Mouse (Mus musculus): ENCODE measurements around the gene Olfr1414. TPM values are rescaled to one million over a fixed set of nuclear protein-coding genes. Genes with fewer than 3 reads are reported as not detected.
A peak's percentile ranks its signal among the peaks of the same experiment; 100 is the strongest.

Olfr1414 gene
- polyA plus RNA-seq, 1 experiment from 2014 or later, result not detected

DNA sequence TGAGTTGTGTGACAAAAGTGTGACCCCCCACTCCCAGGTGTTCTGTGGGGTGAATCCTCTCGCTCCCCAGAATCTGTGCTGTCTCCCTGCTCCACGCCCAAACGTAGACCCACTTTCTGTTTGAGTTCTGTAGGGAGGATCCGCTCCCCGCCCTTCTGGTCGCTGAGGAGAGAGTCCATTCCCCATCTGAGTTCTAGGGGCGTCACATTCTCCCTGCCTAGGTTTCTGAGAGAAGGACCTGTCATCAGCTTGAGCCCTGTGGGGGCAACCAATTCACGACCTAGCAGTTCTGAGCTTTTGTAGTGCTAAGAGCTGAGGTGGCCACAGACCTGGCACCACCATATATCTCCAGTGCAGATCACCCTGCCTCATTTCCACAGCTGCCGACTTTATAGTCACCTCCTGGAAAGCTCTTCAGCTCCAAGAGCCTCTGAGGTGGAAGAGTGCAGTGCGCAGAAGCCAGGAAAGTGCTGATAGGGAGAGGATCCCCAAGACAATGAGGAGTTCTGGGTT lies 44.3 kb downstream of the Olfr1414 start:
- ChIA-PET POLR2A (interaction anchor here (0.6 to 0.7 kb wide), 2 partner anchors 194 to 318 kb away, joined by 3 to 4 read pairs; no protein-coding TSS in a partner anchor), CTCF (interaction anchor here (1.0 kb wide), 1 partner anchor 10 kb away, joined by 3 read pairs; no protein-coding TSS in a partner anchor)
- ATAC-seq, result no peak
- no peak for TF ChIP-seq CTCF (IDR thresholded peaks at IDR 0.05)
- peaks cover 26% of the 10 kb centered on the region for H3K27me3 ChIP-seq
- no peak for DNase-seq (ENCODE audit: low read depth, low spot score)
- in situ Hi-C loops (cut with MboI; ENCODE audit: low pct_unique_long_range_greater_than_20kb), result no loop called here

DNA sequence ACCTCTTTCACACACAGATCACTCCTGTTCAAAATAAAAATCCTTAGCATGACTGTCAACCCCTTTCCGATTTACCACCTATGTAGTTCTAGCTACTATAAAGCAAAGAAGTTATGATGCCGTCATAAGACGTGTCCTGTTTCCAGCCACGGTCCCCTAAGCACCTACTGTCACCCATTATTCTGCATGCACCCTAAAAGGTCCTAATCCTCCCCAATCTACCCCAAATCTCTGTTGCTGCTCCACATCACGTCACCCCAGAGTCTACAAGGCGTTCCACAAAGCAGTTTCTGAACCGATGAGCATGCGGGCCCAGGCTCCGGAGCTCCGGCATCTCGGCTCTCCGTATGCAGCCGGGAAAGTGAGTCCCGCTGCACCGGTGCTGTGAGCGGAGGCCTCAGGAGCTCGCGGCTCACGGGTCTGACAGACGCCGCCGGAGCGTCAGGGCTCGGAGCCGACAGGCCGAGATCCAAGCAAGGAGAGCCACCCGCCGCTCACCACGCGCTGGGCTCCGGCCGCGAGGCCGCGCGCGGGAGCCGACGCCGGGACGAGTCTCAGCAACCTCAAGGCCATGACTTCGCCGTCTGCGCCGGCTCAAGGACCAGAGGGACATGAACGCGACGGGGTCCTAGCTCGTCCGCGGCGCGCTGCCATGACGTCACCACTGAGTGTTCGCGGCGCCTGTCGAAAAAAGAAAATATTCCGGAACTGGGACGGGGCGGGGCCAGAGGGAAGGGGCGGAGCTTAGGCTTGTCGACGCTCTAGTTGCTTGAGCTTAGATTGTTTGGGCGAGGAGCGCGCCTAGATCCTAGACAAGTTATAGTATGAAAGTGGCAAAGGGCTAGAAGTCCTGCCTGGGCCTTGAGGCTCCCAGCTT lies 45.1 kb downstream of the Olfr1414 start, which contains the start of gene Ndufa10:
TSS of gene Ndufa10 (minus strand) at position 696 of the 877 bp plus-strand sequence.
- DNase-seq (ENCODE audit: low read depth, low spot score) (peak; percentile 77), ATAC-seq (peak; percentile 74)
- no peak for TF ChIP-seq CTCF (IDR thresholded peaks at IDR 0.05)
- peaks cover 20% of the 10 kb centered on the region for H3K27me3 ChIP-seq
- in situ Hi-C loops (cut with MboI; ENCODE audit: low pct_unique_long_range_greater_than_20kb), result no loop called here
- ChIA-PET POLR2A (interaction anchor here (0.6 to 0.7 kb wide), 2 partner anchors 195 to 317 kb away, joined by 3 to 4 read pairs; no protein-coding TSS in a partner anchor), CTCF (interaction anchor here (1.0 kb wide), 1 partner anchor 11 kb away, joined by 3 read pairs; no protein-coding TSS in a partner anchor)

DNA sequence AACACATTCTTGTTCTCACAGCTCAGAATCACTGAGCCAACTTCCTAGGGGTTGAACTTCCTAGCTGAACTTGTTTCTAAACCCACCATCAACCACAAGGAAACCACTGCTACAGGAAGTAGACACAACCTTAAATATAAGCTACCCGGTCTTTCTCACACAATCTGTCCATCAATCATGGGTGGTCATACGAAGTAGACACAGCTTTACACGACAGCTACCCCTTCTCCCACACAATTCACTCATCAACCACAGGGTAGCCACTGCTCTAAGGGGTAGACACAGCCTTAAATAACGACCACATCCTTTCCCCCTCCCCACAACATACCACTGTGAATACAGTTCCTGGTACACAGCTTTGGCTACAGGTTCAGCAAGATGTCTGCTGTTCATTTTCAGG lies 49.6 kb downstream of the Olfr1414 start:
- TF ChIP-seq CTCF (IDR thresholded peaks at IDR 0.05), result no peak
- DNase-seq (ENCODE audit: low read depth, low spot score) (no peak), ATAC-seq (no peak)
- POLR2A ChIA-PET, result no interaction called here
- CTCF ChIA-PET, result interaction anchor here (0.8 kb wide), 1 partner anchor 16 kb away, joined by 4 read pairs; no protein-coding TSS in a partner anchor
- in situ Hi-C loops (cut with MboI; ENCODE audit: low pct_unique_long_range_greater_than_20kb), result no loop called here
- no peaks in the 10 kb centered on the region for H3K27me3 ChIP-seq

DNA sequence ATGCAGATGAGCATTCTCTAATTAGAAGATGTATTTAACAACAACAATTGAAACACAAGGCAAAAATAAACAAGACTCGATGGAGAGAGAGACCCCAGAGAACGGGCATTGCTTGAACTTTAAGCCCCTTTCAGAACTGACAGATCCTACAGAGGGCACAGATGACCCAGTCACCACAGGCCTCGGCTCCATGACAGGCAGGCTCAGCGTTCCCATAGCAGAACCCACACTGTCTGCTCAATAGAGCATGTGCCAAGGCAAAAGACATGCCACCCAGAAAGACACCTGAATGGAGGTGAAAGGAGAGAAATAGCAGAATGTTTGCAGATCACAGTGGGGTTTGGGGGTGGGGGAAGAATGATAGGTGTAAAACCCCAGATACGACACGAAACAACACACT lies 60.0 kb downstream of the Olfr1414 start:
- ChIA-PET POLR2A (no interaction called here), CTCF (no interaction called here)
- in situ Hi-C loops (cut with MboI; ENCODE audit: low pct_unique_long_range_greater_than_20kb), result no loop called here
- DNase-seq (ENCODE audit: low read depth, low spot score) (no peak), ATAC-seq (no peak)
- no peaks in the 10 kb centered on the region for H3K27me3 ChIP-seq
- no peak for TF ChIP-seq CTCF (IDR thresholded peaks at IDR 0.05)

DNA sequence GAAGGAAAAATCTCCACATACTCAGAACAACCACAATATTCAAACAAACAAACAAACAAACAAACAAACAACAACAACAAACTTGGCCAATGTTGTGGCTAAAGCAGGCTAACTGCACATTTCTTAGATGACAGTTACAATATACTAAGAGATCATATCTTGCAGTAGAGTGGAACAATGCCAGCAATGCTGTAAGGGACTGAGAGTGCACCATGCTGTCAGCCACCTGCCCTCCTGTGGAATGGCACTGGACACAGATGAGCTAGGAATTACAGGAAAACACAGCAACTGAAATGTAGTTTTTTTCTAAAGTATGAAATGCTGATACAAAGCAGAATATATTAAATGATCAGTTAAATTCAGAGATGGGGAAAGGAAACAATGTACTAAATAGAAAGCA lies 60.7 kb downstream of the Olfr1414 start:
- in situ Hi-C loops (cut with MboI; ENCODE audit: low pct_unique_long_range_greater_than_20kb), result no loop called here
- ATAC-seq (no peak), DNase-seq (ENCODE audit: low read depth, low spot score) (no peak)
- POLR2A ChIA-PET, result no interaction called here
- no peak for TF ChIP-seq CTCF (IDR thresholded peaks at IDR 0.05)
- CTCF ChIA-PET, result no interaction called here
- H3K27me3 ChIP-seq, result no peaks in the 10 kb centered on the region

Other genes with a start within 250 kb of the Olfr1414 start
- gene Ndufa10, start 44.8 kb downstream of the Olfr1414 start, polyA plus RNA-seq (2021), result 237 TPM
- gene Olfr1416, start 33.5 kb downstream of the Olfr1414 start, polyA plus RNA-seq (2021), result not detected
- not detected for gene Olfr1415, start 22.6 kb downstream of the Olfr1414 start, polyA plus RNA-seq (2021)
- not detected for gene Olfr1413, start 52.7 kb upstream of the Olfr1414 start, polyA plus RNA-seq (2021)
- not detected for gene Olfr1412, start 67.1 kb upstream of the Olfr1414 start, polyA plus RNA-seq (2021)
- not detected for gene Olfr1411, start 75.8 kb upstream of the Olfr1414 start, polyA plus RNA-seq (2021)
- gene Olfr1410, start 87.1 kb upstream of the Olfr1414 start, polyA plus RNA-seq (2021), result not detected
- gene Olfr12, start 99.1 kb upstream of the Olfr1414 start, polyA plus RNA-seq (2021), result not detected
- gene Cops9, start 123.3 kb upstream of the Olfr1414 start, polyA plus RNA-seq (2021), result 240 TPM
- 0.08 TPM for gene Otos, start 130.2 kb upstream of the Olfr1414 start, polyA plus RNA-seq (2021)

Data from Patski (cell line).